Mouse (Mus musculus): ENCODE results near the gene Pptc7.

- no peak for TF ChIP-seq CTCF (IDR thresholded peaks at IDR 0.05; ENCODE audit: control insufficient read depth, insufficient read depth, insufficient replicate concordance, low read depth, low read length)
- TF ChIP-seq POLR2A (IDR thresholded peaks at IDR 0.05; ENCODE audit: control insufficient read depth, low read depth, low read length), result no peak
Observed at GRCm38 (mm10) chr5:122372878-122373277, 88.7 kb downstream of the Pptc7 start.
